Mouse (Mus musculus): Measurements from ENCODE around the gene Commd7.
A peak's percentile ranks its signal among the peaks of the same experiment; 100 is the strongest.

The Commd7 gene

GRCm38 (mm10) chr2:153592056-153593014, 40.2 kb downstream of the Commd7 start:
- DNase-seq (ENCODE audit: low spot score in 2 of 2): no peak

GRCm38 (mm10) chr2:153586515-153587174, 45.9 kb downstream of the Commd7 start:
- DNase-seq (ENCODE audit: low spot score in 2 of 2): peak; percentile 80 to 93

- no peak for DNase-seq (ENCODE audit: low spot score in 2 of 2)
Observed at GRCm38 (mm10) chr2:153585981-153586380, 46.6 kb downstream of the Commd7 start.

DNA sequence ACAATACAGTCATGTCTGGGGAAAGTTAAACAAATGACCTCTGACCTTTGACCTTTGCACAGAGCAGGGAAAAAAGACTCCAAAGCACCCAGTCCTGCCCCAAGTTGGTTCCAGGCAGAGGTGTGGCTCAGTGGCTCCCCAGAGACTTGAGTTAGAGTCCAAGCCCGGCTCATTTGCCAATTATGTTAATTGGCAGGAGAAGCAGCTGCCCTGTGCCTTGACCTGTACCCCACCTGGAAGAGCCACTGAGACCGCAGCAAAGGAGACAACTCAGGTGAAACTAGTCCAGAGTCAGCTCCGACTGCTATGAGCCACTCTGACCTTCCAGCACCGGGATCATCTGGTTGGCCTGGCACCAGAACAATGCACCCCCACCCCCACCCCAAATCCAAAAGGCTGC, 48.2 kb downstream of the Commd7 start:
- DNase-seq (ENCODE audit: low spot score in 2 of 2): no peak

GRCm38 (mm10) chr2:153583641-153584049, 48.9 kb downstream of the Commd7 start:
- DNase-seq (ENCODE audit: low spot score in 2 of 2): no peak

- no peak for DNase-seq (ENCODE audit: low spot score in 2 of 2)
Observed at GRCm38 (mm10) chr2:153582876-153583585, 49.5 kb downstream of the Commd7 start.

- DNase-seq (ENCODE audit: low spot score in 2 of 2): no peak
Observed at GRCm38 (mm10) chr2:153581416-153581815, 51.2 kb downstream of the Commd7 start.

- no peak for DNase-seq (ENCODE audit: low spot score in 2 of 2)
Observed at GRCm38 (mm10) chr2:153580458-153580985, 52.1 kb downstream of the Commd7 start.

GRCm38 (mm10) chr2:153580042-153580441, 52.5 kb downstream of the Commd7 start:
- no peak for DNase-seq (ENCODE audit: low spot score in 2 of 2)

- DNase-seq (ENCODE audit: low spot score in 2 of 2): no peak
Observed at GRCm38 (mm10) chr2:153577122-153577521, 55.5 kb downstream of the Commd7 start.

DNA sequence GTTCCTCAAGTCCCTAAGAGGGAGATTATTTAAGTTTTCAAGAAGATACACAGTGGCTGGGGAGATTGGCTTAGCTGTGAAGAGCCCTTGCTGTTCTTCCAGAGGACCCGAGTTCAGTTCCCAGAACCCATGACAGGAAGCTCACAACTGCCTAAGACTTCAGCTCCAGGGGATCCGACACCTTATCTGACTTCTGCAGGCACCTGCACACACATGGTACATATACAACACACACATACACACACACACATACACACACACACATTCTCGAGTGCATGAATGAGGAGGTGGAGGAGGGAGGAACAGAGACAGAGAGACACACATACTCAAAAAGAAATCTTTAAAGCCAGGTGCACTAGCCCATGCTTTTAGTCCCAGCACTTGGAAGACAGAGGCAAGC, 56.4 kb downstream of the Commd7 start:
- no peak for DNase-seq (ENCODE audit: low spot score in 2 of 2)

DNA sequence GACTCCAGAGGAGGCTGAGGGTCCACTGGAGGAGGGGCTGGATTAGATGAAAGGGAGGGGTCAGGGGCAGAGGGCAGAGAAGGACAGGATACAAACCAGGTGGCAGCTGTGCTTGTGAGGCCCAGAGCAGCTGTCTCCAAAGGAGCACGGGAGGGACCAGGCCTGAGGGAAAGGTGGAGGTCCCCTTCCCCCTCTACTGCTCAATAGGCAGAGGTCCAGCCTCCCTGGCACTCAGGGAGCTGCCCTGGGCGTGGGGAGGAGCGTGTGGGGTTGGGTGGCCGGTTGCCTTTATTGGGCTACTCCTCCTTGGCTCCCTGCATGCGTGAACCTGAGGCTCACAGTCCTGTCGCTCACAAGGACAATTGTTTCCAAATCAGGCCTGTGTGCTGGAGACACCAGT, 57.0 kb downstream of the Commd7 start:
- DNase-seq (ENCODE audit: low spot score in 2 of 2): no peak

GRCm38 (mm10) chr2:153573101-153573500, 59.5 kb downstream of the Commd7 start:
- DNase-seq (ENCODE audit: low spot score in 2 of 2): no peak

DNA sequence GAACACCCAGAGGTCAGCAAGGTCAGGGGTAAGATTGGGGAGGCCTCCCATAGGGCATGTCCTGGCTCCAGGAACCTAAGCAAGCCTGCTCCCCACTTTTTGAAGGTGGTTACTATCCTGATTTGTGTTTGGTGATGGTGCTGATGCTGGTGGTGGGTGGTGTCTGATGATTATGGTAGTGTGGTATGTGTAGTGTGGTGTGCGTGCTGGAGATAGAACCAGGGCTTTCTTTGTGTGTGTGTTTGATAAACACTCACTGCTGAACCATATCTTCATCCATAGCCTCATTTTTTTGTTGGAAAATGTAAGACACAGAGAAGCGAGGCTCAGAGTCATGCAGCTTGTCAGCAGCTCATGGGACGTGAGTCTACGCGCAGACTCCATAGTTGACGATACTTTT, 64.0 kb downstream of the Commd7 start:
- no peak for DNase-seq (ENCODE audit: low spot score in 2 of 2)

DNA sequence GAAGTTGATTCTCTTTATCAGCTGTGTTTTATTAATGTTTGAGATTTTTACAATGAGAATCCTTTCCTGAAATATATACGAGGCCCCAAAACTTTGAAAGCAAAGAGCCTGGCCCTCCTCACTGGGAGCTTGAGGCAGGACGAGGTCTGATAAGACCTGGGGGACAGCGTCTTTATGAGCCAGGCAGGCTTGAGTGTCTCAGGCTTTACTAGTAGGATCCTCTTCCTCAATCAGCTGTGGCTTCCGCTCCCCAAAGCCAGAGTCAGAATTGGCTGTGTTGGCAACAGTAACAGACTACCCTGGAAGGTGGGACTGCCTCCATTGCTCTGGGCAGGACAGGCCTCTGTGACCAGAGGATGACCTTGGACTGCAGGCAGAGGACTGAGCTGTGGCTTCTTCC, 64.6 kb downstream of the Commd7 start:
- no peak for DNase-seq (ENCODE audit: low spot score in 2 of 2)
